Mouse (Mus musculus) neutrophil, adult 5-6 weeks (primary cell): ENCODE measurements around the gene Slc26a9. TPM values are rescaled to one million over a fixed set of nuclear protein-coding genes. Genes with fewer than 3 reads are reported as not detected.

Experiments
- ATAC-seq: fragments of 151-379, 151-347 bp; 2 replicates; pipeline ENCODE4 v1.8.0; 2017; ENCODE audit warnings: mild to moderate bottlenecking, moderate TSS enrichment; ENCODE audit not compliant: insufficient number of reproducible peaks, poor library complexity, low FRiP score, severe bottlenecking; ENCODE audit errors: extremely low read depth
- total RNA-seq: library from RNA; stranded (forward); fragments of 200-1000 nt; gene quantifications from 2 replicates; pipeline ENCODE4 v1.2.3, GENCODE M21; 2017

Gene Slc26a9
- total RNA-seq, 1 experiment from 2014 or later: not detected

- peak; percentile 20; the same call in 1 of the 2 replicates for ATAC-seq
Measured at GRCm38 (mm10) chr1:131761079-131761831, 17.4 kb downstream of the Slc26a9 start.

GRCm38 (mm10) chr1:131763683-131764082, 19.9 kb downstream of the Slc26a9 start:
- no peak for ATAC-seq

- no peak for ATAC-seq
Measured at GRCm38 (mm10) chr1:131764581-131765338, 20.9 kb downstream of the Slc26a9 start.

GRCm38 (mm10) chr1:131765357-131766001, 21.7 kb downstream of the Slc26a9 start:
- ATAC-seq: peak; percentile 66

- no peak for ATAC-seq
Measured at GRCm38 (mm10) chr1:131769296-131769695, 25.5 kb downstream of the Slc26a9 start.

- ATAC-seq: no peak
Measured at GRCm38 (mm10) chr1:131770656-131771055, 26.8 kb downstream of the Slc26a9 start.

- ATAC-seq: no peak
Measured at GRCm38 (mm10) chr1:131771440-131771839, 27.6 kb downstream of the Slc26a9 start.

GRCm38 (mm10) chr1:131794591-131794990, 50.8 kb downstream of the Slc26a9 start:
- ATAC-seq: no peak

GRCm38 (mm10) chr1:131795171-131795570, 51.3 kb downstream of the Slc26a9 start:
- ATAC-seq: no peak

- ATAC-seq: no peak
Measured at GRCm38 (mm10) chr1:131797202-131797909, 53.5 kb downstream of the Slc26a9 start, which contains the start of gene Pm20d1. Pm20d1 (plus strand) TSS chr1:131797381.

- ATAC-seq: no peak
Measured at GRCm38 (mm10) chr1:131800001-131800400, 56.2 kb downstream of the Slc26a9 start.

GRCm38 (mm10) chr1:131801071-131801470, 57.2 kb downstream of the Slc26a9 start:
- ATAC-seq: no peak

GRCm38 (mm10) chr1:131802652-131803051, 58.8 kb downstream of the Slc26a9 start:
- ATAC-seq: no peak

- no peak for ATAC-seq
Measured at GRCm38 (mm10) chr1:131804166-131804565, 60.3 kb downstream of the Slc26a9 start.

GRCm38 (mm10) chr1:131808986-131809385, 65.2 kb downstream of the Slc26a9 start:
- ATAC-seq: no peak

GRCm38 (mm10) chr1:131809651-131810050, 65.8 kb downstream of the Slc26a9 start:
- no peak for ATAC-seq

- no peak for ATAC-seq
Measured at GRCm38 (mm10) chr1:131811393-131811792, 67.6 kb downstream of the Slc26a9 start.

GRCm38 (mm10) chr1:131812006-131812405, 68.2 kb downstream of the Slc26a9 start:
- no peak for ATAC-seq
